Mouse (Mus musculus) embryonic facial prominence, embryonic 15.5 days (tissue): ENCODE measurements around the gene Magi1. TPM values are rescaled to one million over a fixed set of nuclear protein-coding genes. Genes with fewer than 3 reads are reported as not detected.

Experiments
- ATAC-seq: fragments of 200-750 bp; cut with Nextera tagmentation; 2 replicates; pipeline ENCODE4 v1.8.0; 2017; ENCODE audit warnings: low read depth, moderate TSS enrichment; ENCODE audit not compliant: insufficient number of reproducible peaks, low FRiP score, low TSS enrichment
- H3K27ac ChIP-seq: fragments of 300-500 bp; sonication (generic); replicated peaks from 2 replicates; pipeline ENCODE4 v1.5.1; 2015; ENCODE audit warnings: mild to moderate bottlenecking, inconsistent platforms
- H3K27me3 ChIP-seq: fragments of 300-500 bp; sonication (generic); 2 replicates; pipeline ENCODE4 v1.6.1; 2015; ENCODE audit warnings: inconsistent platforms
- H3K36me3 ChIP-seq: fragments of 300-500 bp; sonication (generic); 2 replicates; pipeline ENCODE4 v1.6.1; 2015; ENCODE audit warnings: mild to moderate bottlenecking, inconsistent platforms
- H3K4me1 ChIP-seq: fragments of 300-500 bp; sonication (generic); 2 replicates; pipeline ENCODE4 v1.6.1; 2015; ENCODE audit warnings: inconsistent platforms
- H3K4me2 ChIP-seq: fragments of 300-500 bp; sonication (generic); replicated peaks from 2 replicates; pipeline ENCODE4 v1.6.1; 2015; ENCODE audit warnings: mild to moderate bottlenecking, inconsistent platforms
- H3K4me3 ChIP-seq: fragments of 300-500 bp; sonication (generic); replicated peaks from 2 replicates; pipeline ENCODE4 v1.5.1; 2015; ENCODE audit warnings: mild to moderate bottlenecking, inconsistent platforms
- H3K9ac ChIP-seq: fragments of 300-500 bp; sonication (generic); 2 replicates; pipeline ENCODE4 v1.6.1; 2015; ENCODE audit warnings: inconsistent platforms
- H3K9me3 ChIP-seq: fragments of 300-500 bp; sonication (generic); replicated peaks from 2 replicates; pipeline ENCODE4 v1.6.1; 2016; ENCODE audit warnings: inconsistent platforms
- WGBS: fragments of 180-500 bp; shearing (Covaris S2); methylation state at CpG from one replicate; pipeline ENCODE4 v1.1.7; 2015; 5-methylcytosine and 5-hydroxymethylcytosine counted together
- polyA plus RNA-seq: library from polyadenylated mRNA; unstranded; fragments of >200 nt; fragmentation: Nextera tagmentation; extraction: Ambion mirVana; gene quantifications from 2 replicates; pipeline ENCODE4 v1.2.1, GENCODE M21; 2015

Gene Magi1
- polyA plus RNA-seq, 1 experiment from 2014 or later = 8.3 TPM

DNA sequence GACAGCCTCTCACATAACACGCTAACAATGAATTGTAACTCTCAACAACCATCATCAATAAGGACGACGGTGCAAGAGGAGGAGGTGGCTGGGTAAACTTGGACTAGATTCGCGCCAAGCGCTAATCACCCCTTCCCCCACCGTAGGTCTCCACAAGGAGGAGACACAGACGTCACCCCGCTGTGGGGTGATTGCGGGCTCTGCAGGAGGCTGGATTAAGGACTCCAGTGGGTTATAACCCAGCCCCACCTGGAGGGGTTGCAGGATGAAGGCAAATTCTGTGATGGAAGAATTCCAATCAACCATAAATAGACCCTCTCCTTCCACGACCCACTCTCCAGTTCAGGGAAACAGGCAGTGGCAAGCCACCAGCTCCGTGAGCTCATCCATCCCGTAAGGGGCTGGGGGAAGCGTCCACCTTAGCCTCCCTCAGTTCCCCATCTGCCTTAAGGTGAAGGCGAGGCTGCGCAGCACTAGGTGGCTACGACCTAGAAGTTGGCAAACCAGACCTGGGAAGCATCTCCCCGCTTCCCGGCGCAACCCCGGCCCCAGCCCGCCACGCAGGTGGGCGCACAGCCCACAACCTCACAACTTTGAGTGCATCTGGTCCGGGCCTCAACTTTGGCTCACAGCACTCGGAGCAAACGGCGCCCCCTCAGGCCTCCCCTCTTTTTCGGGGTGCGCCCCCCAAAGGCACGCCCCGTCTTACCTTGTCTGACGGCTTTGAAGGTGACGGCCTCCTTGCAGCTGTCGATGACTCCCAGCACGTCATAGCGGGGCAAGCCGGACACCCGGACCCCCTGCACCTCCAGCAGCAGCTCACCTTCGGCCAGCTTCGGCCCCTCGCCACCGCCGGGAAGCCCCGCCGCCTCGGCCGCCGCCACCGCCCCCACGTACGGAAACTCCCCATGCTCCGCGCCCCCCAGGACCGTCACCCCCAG lies 1.1 kb downstream of the Magi1 start:
- Histone ChIP-seq H3K4me2 (peak overlapping the region; percentile 90), H3K9me3 (no peaks in the 10 kb centered on the region), H3K4me3 (peak overlapping the region; percentile 70), H3K27ac (peak overlapping the region; percentile 98), H3K9ac (peak overlapping the region; percentile 84), H3K36me3 (no peaks in the 10 kb centered on the region), H3K4me1 (peaks cover 20% of the 10 kb centered on the region), H3K27me3 (no peaks in the 10 kb centered on the region)
- ATAC-seq = no peak; the same call in 1 of the 2 replicates
- 1% methylated on average over 55 of the region's 55 CpGs for WGBS

DNA sequence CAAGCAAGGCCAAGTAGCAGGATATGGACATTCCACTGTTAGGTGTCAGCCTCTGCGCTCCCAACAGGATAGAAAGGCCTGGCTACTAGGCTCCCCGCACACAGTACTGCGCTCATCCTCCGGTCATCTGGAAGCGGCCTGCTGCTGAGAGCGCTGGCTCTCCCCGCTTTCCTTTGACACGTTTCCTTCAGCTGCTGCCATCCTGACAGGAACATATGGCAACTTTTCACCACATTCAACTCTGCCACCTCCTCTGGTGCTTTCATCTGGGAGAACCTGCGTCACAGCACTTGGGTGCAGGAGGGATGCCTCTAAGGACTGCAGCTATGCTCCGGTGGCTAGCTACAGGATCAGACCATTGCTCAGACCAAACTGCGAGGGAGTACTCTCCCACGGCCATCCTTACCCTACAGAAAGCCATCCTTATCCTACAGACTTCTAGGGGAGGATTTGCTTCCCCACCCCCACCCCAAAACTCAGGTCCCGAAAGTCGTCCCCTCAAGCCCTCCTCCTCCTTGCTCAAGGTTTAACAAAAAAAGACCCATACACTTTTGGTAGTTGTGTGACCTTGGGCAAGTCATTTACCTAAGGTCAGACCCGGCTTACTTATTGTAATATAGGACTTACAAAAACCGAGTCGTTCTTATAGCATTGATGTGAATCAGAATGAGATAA lies 2.0 kb downstream of the Magi1 start:
- Histone ChIP-seq H3K36me3 (no peaks in the 10 kb centered on the region), H3K27ac (no peak overlapping the region; the same call in 1 of the 2 replicates), H3K9ac (0 out of 2 replicates have a peak overlapping the region, but pooled peaks have one; percentile 84), H3K4me2 (peak overlapping the region; percentile 90), H3K4me1 (peaks cover 20% of the 10 kb centered on the region), H3K9me3 (no peaks in the 10 kb centered on the region), H3K27me3 (no peaks in the 10 kb centered on the region), H3K4me3 (peak overlapping the region; percentile 70)
- no peak for ATAC-seq
- 10% methylated on average over 17 of the region's 17 CpGs for WGBS

DNA sequence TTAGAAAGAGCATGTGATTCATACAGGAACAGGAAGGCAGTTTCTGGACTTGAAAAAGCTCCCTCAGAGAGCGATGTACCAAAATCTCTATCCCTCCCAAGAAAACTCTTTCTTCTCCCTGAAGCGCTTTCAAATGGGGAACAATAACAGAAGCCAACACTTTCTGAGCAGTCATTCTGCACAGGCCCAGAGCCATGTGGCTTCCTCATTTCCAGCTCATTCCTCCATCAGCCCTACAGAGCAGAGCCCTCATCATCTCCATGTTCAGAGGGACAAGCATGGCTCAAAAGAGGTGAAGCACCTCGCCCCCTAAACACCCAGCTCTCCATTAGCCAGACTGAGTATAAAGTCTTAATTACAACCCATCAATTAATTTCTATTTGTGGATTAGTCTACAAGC lies 9.8 kb downstream of the Magi1 start:
- Histone ChIP-seq H3K4me3 (no peak overlapping the region), H3K9ac (no peak overlapping the region), H3K9me3 (no peaks in the 10 kb centered on the region), H3K36me3 (no peaks in the 10 kb centered on the region), H3K4me1 (peaks cover 11% of the 10 kb centered on the region), H3K4me2 (no peak overlapping the region), H3K27ac (no peak overlapping the region), H3K27me3 (no peaks in the 10 kb centered on the region)
- WGBS = 85% methylated on average over 3 of the region's 3 CpGs
- ATAC-seq = no peak

DNA sequence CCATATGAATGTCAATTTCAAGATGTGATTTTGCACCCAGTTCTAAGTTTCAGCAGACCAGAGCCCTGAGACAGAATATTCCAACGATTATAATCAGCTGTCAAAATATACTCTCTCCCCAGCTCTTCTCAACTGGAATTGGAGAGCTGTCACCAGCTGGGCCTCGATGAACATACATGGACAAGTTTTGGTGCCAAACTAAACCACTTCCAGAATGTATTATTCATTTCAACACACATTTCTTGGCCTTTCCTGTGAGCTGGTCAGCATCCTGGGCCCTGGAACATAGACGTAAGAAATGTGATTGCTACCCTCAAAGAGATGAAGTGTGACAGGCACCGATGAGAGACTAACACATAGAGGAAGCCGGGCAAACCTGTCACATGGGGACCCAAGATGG lies 13.7 kb downstream of the Magi1 start:
- H3K4me3 ChIP-seq = no peak overlapping the region
- no peak overlapping the region for H3K27ac ChIP-seq
- no peak for ATAC-seq
- no peaks in the 10 kb centered on the region for H3K9me3 ChIP-seq
- H3K36me3 ChIP-seq = no peaks in the 10 kb centered on the region
- no peak overlapping the region for H3K4me2 ChIP-seq
- 58% methylated on average over 5 of the region's 5 CpGs for WGBS
- H3K27me3 ChIP-seq = no peaks in the 10 kb centered on the region
- H3K4me1 ChIP-seq = peaks cover 21% of the 10 kb centered on the region
- no peak overlapping the region for H3K9ac ChIP-seq

DNA sequence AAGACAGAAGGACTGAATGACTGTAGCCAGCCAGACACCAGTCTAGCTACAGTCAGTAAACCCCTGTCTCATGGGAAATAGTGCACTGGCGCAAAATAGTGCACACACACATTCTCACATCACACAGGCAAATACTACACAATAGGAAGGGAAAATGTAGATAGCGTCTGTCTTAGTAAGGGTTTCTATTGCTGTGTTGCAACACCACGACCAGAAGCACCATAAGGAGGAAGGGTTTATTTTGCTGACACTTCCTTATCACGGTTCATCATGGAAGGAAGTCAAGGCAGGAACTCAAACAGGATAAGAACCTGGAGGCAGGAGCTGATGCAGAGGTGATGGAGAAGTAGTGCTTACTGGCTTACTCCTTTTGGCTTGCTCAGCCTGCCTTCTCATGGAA lies 14.5 kb downstream of the Magi1 start:
- Histone ChIP-seq H3K4me2 (no peak overlapping the region), H3K36me3 (no peaks in the 10 kb centered on the region), H3K27me3 (no peaks in the 10 kb centered on the region), H3K9ac (no peak overlapping the region), H3K4me3 (no peak overlapping the region), H3K9me3 (no peaks in the 10 kb centered on the region), H3K4me1 (peaks cover 29% of the 10 kb centered on the region), H3K27ac (no peak overlapping the region)
- 86% methylated on average over 4 of the region's 4 CpGs for WGBS
- ATAC-seq = no peak

DNA sequence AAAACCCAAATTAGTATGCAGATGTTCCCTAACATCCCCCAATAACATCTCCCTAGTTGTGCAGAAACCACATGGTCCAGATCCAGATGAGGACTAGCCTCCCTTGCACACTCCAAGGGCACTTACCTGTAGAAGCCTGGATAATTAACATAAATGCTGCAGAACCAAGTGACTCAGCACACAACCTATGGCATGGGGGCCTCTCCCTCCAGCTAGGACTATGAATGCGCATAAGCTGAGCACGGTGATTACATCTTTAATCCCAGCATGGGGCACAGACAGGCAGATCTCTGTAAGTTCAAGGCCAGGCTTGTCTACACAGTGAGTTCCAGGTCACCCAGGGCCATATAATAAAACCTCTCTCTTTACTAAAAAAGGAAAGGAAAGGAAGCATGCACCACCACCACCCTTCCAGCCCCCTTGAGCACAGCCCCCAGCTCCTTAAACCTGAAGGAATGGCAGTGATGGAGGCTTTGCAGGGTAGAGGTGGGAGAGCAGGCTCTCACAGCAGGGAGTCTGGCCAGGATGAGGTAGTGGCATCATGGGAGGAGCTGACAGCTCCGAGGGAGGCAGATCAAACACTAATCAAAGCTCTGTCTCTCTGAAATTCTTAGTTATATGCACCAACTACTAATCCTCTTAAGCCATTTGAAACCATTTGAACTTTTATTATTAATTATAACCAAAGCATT lies 18.3 kb downstream of the Magi1 start:
- H3K36me3 ChIP-seq = no peaks in the 10 kb centered on the region
- H3K4me3 ChIP-seq = no peak overlapping the region
- no peak overlapping the region for H3K27ac ChIP-seq
- H3K4me1 ChIP-seq = peaks cover 34% of the 10 kb centered on the region
- no peak for ATAC-seq
- 62% methylated on average over 3 of the region's 3 CpGs for WGBS
- no peaks in the 10 kb centered on the region for H3K27me3 ChIP-seq
- H3K9me3 ChIP-seq = no peaks in the 10 kb centered on the region
- no peak overlapping the region for H3K9ac ChIP-seq
- no peak overlapping the region for H3K4me2 ChIP-seq

DNA sequence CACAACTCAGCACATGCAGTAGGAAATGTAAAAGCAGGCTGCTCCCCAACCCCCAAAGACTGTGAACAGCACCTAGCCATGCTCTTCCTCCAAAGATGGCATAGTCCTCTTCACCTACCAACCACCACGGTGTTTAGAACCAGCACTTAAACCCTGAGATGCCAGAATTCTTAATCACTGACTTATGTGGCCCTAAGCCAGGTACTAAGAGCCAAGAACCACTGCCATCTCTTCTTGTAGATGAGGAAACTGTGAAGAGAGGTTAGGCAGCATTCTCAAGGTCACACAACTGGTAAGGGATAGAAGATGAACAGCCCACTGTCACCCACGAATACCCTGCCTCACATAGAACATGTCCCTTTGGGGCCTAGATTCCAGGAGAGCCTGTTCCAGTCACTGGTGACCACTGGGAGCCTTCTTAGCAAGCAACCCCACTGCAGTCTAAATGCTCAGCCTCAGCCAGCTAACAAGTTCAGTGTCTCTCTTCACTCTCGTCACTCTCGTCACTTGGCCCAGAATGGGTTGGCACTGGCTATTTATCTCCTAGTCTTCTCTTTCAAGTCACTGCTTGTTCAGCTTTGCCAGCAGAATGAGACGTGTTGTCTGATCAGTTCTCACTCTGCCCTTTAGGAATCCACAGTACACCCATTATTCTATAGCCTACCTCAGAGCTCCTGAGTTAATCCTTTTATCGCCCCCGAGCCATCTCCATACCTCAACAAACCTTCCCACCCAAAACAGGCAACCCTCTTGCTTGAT lies 19.4 kb downstream of the Magi1 start:
- Histone ChIP-seq H3K27ac (0 out of 2 replicates have a peak overlapping the region, but pooled peaks have one; percentile 7), H3K4me1 (peaks cover 33% of the 10 kb centered on the region), H3K9ac (no peak overlapping the region), H3K27me3 (no peaks in the 10 kb centered on the region), H3K4me3 (no peak overlapping the region), H3K9me3 (no peaks in the 10 kb centered on the region), H3K4me2 (no peak overlapping the region), H3K36me3 (no peaks in the 10 kb centered on the region)
- WGBS = 69% methylated on average over 7 of the region's 7 CpGs
- ATAC-seq = no peak

DNA sequence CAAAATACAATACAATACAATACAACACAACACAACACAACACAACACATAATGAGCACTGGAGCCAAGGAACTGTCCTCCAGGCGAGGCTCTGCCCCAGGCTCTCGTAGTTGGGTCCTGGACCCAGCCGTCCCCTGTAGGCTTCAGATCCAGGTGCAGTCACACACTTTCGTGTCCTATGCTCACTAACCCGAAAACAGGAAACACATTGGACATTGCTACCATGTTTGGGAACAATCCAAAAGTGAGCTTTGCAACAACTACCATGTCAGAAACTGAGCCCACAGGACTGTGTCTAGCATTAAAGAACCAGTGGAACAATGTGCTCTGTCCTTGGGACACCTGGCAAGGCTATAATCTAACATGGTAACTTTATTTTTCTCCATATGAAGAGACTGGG lies 22.9 kb downstream of the Magi1 start:
- Histone ChIP-seq H3K4me3 (no peak overlapping the region), H3K4me2 (no peak overlapping the region), H3K36me3 (no peaks in the 10 kb centered on the region), H3K27ac (no peak overlapping the region), H3K4me1 (peaks cover 37% of the 10 kb centered on the region), H3K27me3 (no peaks in the 10 kb centered on the region), H3K9ac (no peak overlapping the region), H3K9me3 (no peaks in the 10 kb centered on the region)
- WGBS = 83% methylated on average over 5 of the region's 5 CpGs
- ATAC-seq = no peak

DNA sequence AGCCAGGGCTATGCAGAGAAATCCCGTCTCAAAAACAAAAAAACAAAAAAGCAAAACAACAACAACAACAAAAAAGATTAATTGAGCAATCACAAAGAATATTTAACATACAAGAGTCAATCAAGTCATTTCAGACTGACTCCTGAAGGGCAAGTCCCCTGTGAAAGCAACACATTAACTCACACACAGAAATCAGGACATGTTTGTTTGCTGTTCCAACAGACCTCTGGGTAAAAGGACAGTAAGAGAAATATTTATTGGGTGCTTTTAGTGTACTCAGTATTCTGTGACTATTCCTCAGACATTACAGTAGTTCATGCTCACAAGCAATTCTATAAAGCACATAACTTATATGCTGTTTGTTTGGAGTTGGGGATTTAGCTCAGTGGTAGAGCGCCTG lies 23.7 kb downstream of the Magi1 start:
- no peak for ATAC-seq
- H3K9me3 ChIP-seq = no peaks in the 10 kb centered on the region
- H3K27ac ChIP-seq = no peak overlapping the region
- no peak overlapping the region for H3K9ac ChIP-seq
- no peak overlapping the region for H3K4me3 ChIP-seq
- no peaks in the 10 kb centered on the region for H3K27me3 ChIP-seq
- H3K36me3 ChIP-seq = no peaks in the 10 kb centered on the region
- H3K4me1 ChIP-seq = peaks cover 35% of the 10 kb centered on the region
- WGBS = 96% methylated on average over 2 of the region's 2 CpGs
- no peak overlapping the region for H3K4me2 ChIP-seq

DNA sequence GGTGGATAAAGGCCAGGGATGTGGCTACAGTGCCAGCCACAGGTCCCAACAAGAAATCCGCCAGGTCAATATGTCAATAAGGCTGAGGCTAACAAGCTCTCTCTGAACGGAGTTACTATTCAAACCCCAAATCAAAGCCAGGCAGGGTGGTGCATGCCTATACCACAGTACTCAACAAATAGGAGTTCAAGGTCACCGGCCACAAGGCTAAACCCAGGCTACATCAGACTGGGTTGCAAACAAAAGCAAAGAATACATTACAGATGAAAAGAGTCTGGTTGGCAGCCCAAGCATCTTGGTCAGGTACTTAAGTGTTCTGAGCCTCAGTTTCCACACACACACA lies 25.9 kb downstream of the Magi1 start:
- no peak for ATAC-seq

More for the DNA sequence above, 25.9 kb downstream of the Magi1 start:
- H3K4me3 ChIP-seq = no peak overlapping the region
- no peak overlapping the region for H3K27ac ChIP-seq
- H3K36me3 ChIP-seq = no peaks in the 10 kb centered on the region
- no peaks in the 10 kb centered on the region for H3K9me3 ChIP-seq
- peaks cover 17% of the 10 kb centered on the region for H3K4me1 ChIP-seq
- WGBS = 72% methylated on average over 3 of the region's 3 CpGs
- no peak overlapping the region for H3K9ac ChIP-seq
- no peaks in the 10 kb centered on the region for H3K27me3 ChIP-seq
- H3K4me2 ChIP-seq = no peak overlapping the region
